Mouse (Mus musculus): ENCODE results near the gene Hexdc.

The Hexdc gene

GRCm38 (mm10) chr11:121228129-121229017, 24.1 kb downstream of the Hexdc start:
- no peak for DNase-seq (ENCODE audit: low read depth, low spot score)

GRCm38 (mm10) chr11:121229018-121229439, 24.8 kb downstream of the Hexdc start, which contains the start of gene Cybc1:
Cybc1 (minus strand) TSS chr11:121229322.
- peak; percentile 59 for DNase-seq (ENCODE audit: low read depth, low spot score)

- no peak for DNase-seq (ENCODE audit: low read depth, low spot score)
Observed at GRCm38 (mm10) chr11:121231191-121231590, 27.0 kb downstream of the Hexdc start.

- DNase-seq (ENCODE audit: low read depth, low spot score) = no peak
Observed at GRCm38 (mm10) chr11:121231628-121232291, 27.5 kb downstream of the Hexdc start.

GRCm38 (mm10) chr11:121232706-121233105, 28.5 kb downstream of the Hexdc start:
- no peak for DNase-seq (ENCODE audit: low read depth, low spot score)

GRCm38 (mm10) chr11:121235475-121236238, 31.4 kb downstream of the Hexdc start:
- peak; percentile 31 for DNase-seq (ENCODE audit: low read depth, low spot score)

GRCm38 (mm10) chr11:121236564-121237344, 32.5 kb downstream of the Hexdc start, which contains the start of gene Narf:
Narf (plus strand) TSS chr11:121237253.
- DNase-seq (ENCODE audit: low read depth, low spot score) = peak; percentile 99

GRCm38 (mm10) chr11:121237345-121238128, 33.3 kb downstream of the Hexdc start:
- DNase-seq (ENCODE audit: low read depth, low spot score) = peak; percentile 52

GRCm38 (mm10) chr11:121239669-121240068, 35.4 kb downstream of the Hexdc start:
- no peak for DNase-seq (ENCODE audit: low read depth, low spot score)

- DNase-seq (ENCODE audit: low read depth, low spot score) = no peak
Observed at GRCm38 (mm10) chr11:121250196-121250595, 46.0 kb downstream of the Hexdc start.

- peak; percentile 90 for DNase-seq (ENCODE audit: low read depth, low spot score)
Observed at GRCm38 (mm10) chr11:121259160-121260100, 55.2 kb downstream of the Hexdc start, which contains the start of gene Foxk2. Foxk2 (plus strand) TSS chr11:121259990.

- DNase-seq (ENCODE audit: low read depth, low spot score) = no peak
Observed at GRCm38 (mm10) chr11:121260211-121260906, 56.1 kb downstream of the Hexdc start.

GRCm38 (mm10) chr11:121261074-121261473, 56.8 kb downstream of the Hexdc start:
- no peak for DNase-seq (ENCODE audit: low read depth, low spot score)

All from skeletal muscle tissue, adult 2 months (tissue).